Mouse (Mus musculus): ENCODE measurements around the gene 2310011J03Rik. TPM values are rescaled to one million over a fixed set of nuclear protein-coding genes. Genes with fewer than 3 reads are reported as not detected.

Gene 2310011J03Rik
- polyA plus RNA-seq, 1 experiment from 2014 or later: 52.9 TPM

GRCm38 (mm10) chr10:80288657-80289056 is 31.7 kb downstream of the 2310011J03Rik start:
- Histone ChIP-seq H3K27me3 (ENCODE audit: insufficient read depth, low read length) (no peaks in the 10 kb centered on the region), H3K9me3 (ENCODE audit: low read length) (no peaks in the 10 kb centered on the region), H3K4me2 (replicated peaks; ENCODE audit: low read depth, low read length) (no peak overlapping the region), H3K4me1 (ENCODE audit: insufficient read depth, low read length) (peaks cover 9% of the 10 kb centered on the region), H3K9ac (replicated peaks; ENCODE audit: low read length) (no peak overlapping the region), H3K36me3 (ENCODE audit: insufficient read depth, low read length) (peaks cover 47% of the 10 kb centered on the region), H3K27ac (ENCODE audit: low read length) (no peak overlapping the region), H3K4me3 (ENCODE audit: low read length) (no peak overlapping the region)
- ATAC-seq (ENCODE audit: low FRiP score, low TSS enrichment): no peak
- WGBS: 66% methylated on average over 8 of the region's 8 CpGs

GRCm38 (mm10) chr10:80288097-80288496 is 32.2 kb downstream of the 2310011J03Rik start:
- Histone ChIP-seq H3K4me2 (replicated peaks; ENCODE audit: low read depth, low read length) (no peak overlapping the region), H3K36me3 (ENCODE audit: insufficient read depth, low read length) (peaks cover 50% of the 10 kb centered on the region), H3K9me3 (ENCODE audit: low read length) (no peaks in the 10 kb centered on the region), H3K9ac (replicated peaks; ENCODE audit: low read length) (no peak overlapping the region), H3K27me3 (ENCODE audit: insufficient read depth, low read length) (no peaks in the 10 kb centered on the region), H3K4me3 (ENCODE audit: low read length) (no peak overlapping the region), H3K27ac (ENCODE audit: low read length) (no peak overlapping the region), H3K4me1 (ENCODE audit: insufficient read depth, low read length) (peaks cover 4% of the 10 kb centered on the region)
- 94% methylated on average over 12 of the region's 12 CpGs for WGBS
- ATAC-seq (ENCODE audit: low FRiP score, low TSS enrichment): no peak

- WGBS: 61% methylated on average over 14 of the region's 15 CpGs
- H3K4me3 ChIP-seq (ENCODE audit: low read length): no peak overlapping the region
- 0 out of 2 replicates have a peak, but pooled peaks cover 6% of the 10 kb centered on the region for H3K4me1 ChIP-seq (ENCODE audit: insufficient read depth, low read length)
- ATAC-seq (ENCODE audit: low FRiP score, low TSS enrichment): no peak
- H3K9ac ChIP-seq (replicated peaks; ENCODE audit: low read length): no peak overlapping the region
- no peak overlapping the region for H3K27ac ChIP-seq (ENCODE audit: low read length)
- H3K27me3 ChIP-seq (ENCODE audit: insufficient read depth, low read length): no peaks in the 10 kb centered on the region
- no peak overlapping the region for H3K4me2 ChIP-seq (replicated peaks; ENCODE audit: low read depth, low read length)
- no peaks in the 10 kb centered on the region for H3K9me3 ChIP-seq (ENCODE audit: low read length)
- H3K36me3 ChIP-seq (ENCODE audit: insufficient read depth, low read length): peaks cover 62% of the 10 kb centered on the region
Measured at GRCm38 (mm10) chr10:80285222-80286070, 34.9 kb downstream of the 2310011J03Rik start.

- ATAC-seq (ENCODE audit: low FRiP score, low TSS enrichment): no peak
- H3K4me1 ChIP-seq (ENCODE audit: insufficient read depth, low read length): 0 out of 2 replicates have a peak, but pooled peaks cover 6% of the 10 kb centered on the region
- no peak overlapping the region for H3K9ac ChIP-seq (replicated peaks; ENCODE audit: low read length)
- H3K4me3 ChIP-seq (ENCODE audit: low read length): no peak overlapping the region
- H3K9me3 ChIP-seq (ENCODE audit: low read length): no peaks in the 10 kb centered on the region
- H3K27me3 ChIP-seq (ENCODE audit: insufficient read depth, low read length): no peaks in the 10 kb centered on the region
- H3K36me3 ChIP-seq (ENCODE audit: insufficient read depth, low read length): peaks cover 79% of the 10 kb centered on the region
- peak overlapping the region; percentile 88 for H3K27ac ChIP-seq (ENCODE audit: low read length)
- WGBS: 82% methylated on average over 20 of the region's 20 CpGs
- no peak overlapping the region for H3K4me2 ChIP-seq (replicated peaks; ENCODE audit: low read depth, low read length)
Measured at GRCm38 (mm10) chr10:80282481-80283441, 37.6 kb downstream of the 2310011J03Rik start.

- WGBS: 60% methylated on average over 8 of the region's 8 CpGs
- Histone ChIP-seq H3K27ac (ENCODE audit: low read length) (peak overlapping the region; percentile 88), H3K4me1 (ENCODE audit: insufficient read depth, low read length) (0 out of 2 replicates have a peak, but pooled peaks cover 6% of the 10 kb centered on the region), H3K36me3 (ENCODE audit: insufficient read depth, low read length) (peaks cover 82% of the 10 kb centered on the region), H3K4me3 (ENCODE audit: low read length) (no peak overlapping the region), H3K27me3 (ENCODE audit: insufficient read depth, low read length) (no peaks in the 10 kb centered on the region), H3K9ac (replicated peaks; ENCODE audit: low read length) (peak overlapping the region; percentile 32; the same call in 1 of the 2 replicates), H3K4me2 (replicated peaks; ENCODE audit: low read depth, low read length) (no peak overlapping the region), H3K9me3 (ENCODE audit: low read length) (no peaks in the 10 kb centered on the region)
- ATAC-seq (ENCODE audit: low FRiP score, low TSS enrichment): peak; percentile 59
Measured at GRCm38 (mm10) chr10:80281921-80282371, 38.4 kb downstream of the 2310011J03Rik start.

- ATAC-seq (ENCODE audit: low FRiP score, low TSS enrichment): peak; percentile 76
- peak overlapping the region; percentile 88 for H3K27ac ChIP-seq (ENCODE audit: low read length)
- 0 out of 2 replicates have a peak overlapping the region, but pooled peaks have one; percentile 32 for H3K9ac ChIP-seq (replicated peaks; ENCODE audit: low read length)
Measured at GRCm38 (mm10) chr10:80281304-80281703, 39.0 kb downstream of the 2310011J03Rik start.

GRCm38 (mm10) chr10:80279273-80279672 is 41.1 kb downstream of the 2310011J03Rik start:
- ATAC-seq (ENCODE audit: low FRiP score, low TSS enrichment): no peak
- H3K4me3 ChIP-seq (ENCODE audit: low read length): no peak overlapping the region
- H3K9ac ChIP-seq (replicated peaks; ENCODE audit: low read length): no peak overlapping the region
- 89% methylated on average over 12 of the region's 12 CpGs for WGBS
- no peak overlapping the region for H3K4me2 ChIP-seq (replicated peaks; ENCODE audit: low read depth, low read length)
- 0 out of 2 replicates have a peak overlapping the region, but pooled peaks have one; percentile 24 for H3K27ac ChIP-seq (ENCODE audit: low read length)
- H3K27me3 ChIP-seq (ENCODE audit: insufficient read depth, low read length): no peaks in the 10 kb centered on the region
- no peaks in the 10 kb centered on the region for H3K9me3 ChIP-seq (ENCODE audit: low read length)
- H3K4me1 ChIP-seq (ENCODE audit: insufficient read depth, low read length): 0 out of 2 replicates have a peak, but pooled peaks cover 6% of the 10 kb centered on the region
- peaks cover 81% of the 10 kb centered on the region for H3K36me3 ChIP-seq (ENCODE audit: insufficient read depth, low read length)

More at GRCm38 (mm10) chr10:80281304-80281703, 39.0 kb downstream of the 2310011J03Rik start:
- H3K27me3 ChIP-seq (ENCODE audit: insufficient read depth, low read length): no peaks in the 10 kb centered on the region
- no peaks in the 10 kb centered on the region for H3K9me3 ChIP-seq (ENCODE audit: low read length)
- 44% methylated on average over 7 of the region's 7 CpGs for WGBS
- H3K4me2 ChIP-seq (replicated peaks; ENCODE audit: low read depth, low read length): no peak overlapping the region
- H3K4me1 ChIP-seq (ENCODE audit: insufficient read depth, low read length): 0 out of 2 replicates have a peak, but pooled peaks cover 6% of the 10 kb centered on the region
- H3K36me3 ChIP-seq (ENCODE audit: insufficient read depth, low read length): peaks cover 80% of the 10 kb centered on the region
- no peak overlapping the region for H3K4me3 ChIP-seq (ENCODE audit: low read length)

- H3K27me3 ChIP-seq (ENCODE audit: insufficient read depth, low read length): no peaks in the 10 kb centered on the region
- H3K4me3 ChIP-seq (ENCODE audit: low read length): no peak overlapping the region
- 0 out of 2 replicates have a peak, but pooled peaks cover 6% of the 10 kb centered on the region for H3K4me1 ChIP-seq (ENCODE audit: insufficient read depth, low read length)
- no peak for ATAC-seq (ENCODE audit: low FRiP score, low TSS enrichment)
- no peak overlapping the region for H3K27ac ChIP-seq (ENCODE audit: low read length)
- H3K36me3 ChIP-seq (ENCODE audit: insufficient read depth, low read length): peaks cover 77% of the 10 kb centered on the region
- no peak overlapping the region for H3K4me2 ChIP-seq (replicated peaks; ENCODE audit: low read depth, low read length)
- no peak overlapping the region for H3K9ac ChIP-seq (replicated peaks; ENCODE audit: low read length)
- WGBS: 87% methylated on average over 9 of the region's 9 CpGs
- no peaks in the 10 kb centered on the region for H3K9me3 ChIP-seq (ENCODE audit: low read length)
Measured at GRCm38 (mm10) chr10:80278390-80278789, 41.9 kb downstream of the 2310011J03Rik start.

GRCm38 (mm10) chr10:80276238-80276637 is 44.1 kb downstream of the 2310011J03Rik start:
- H3K4me1 ChIP-seq (ENCODE audit: insufficient read depth, low read length): peaks cover 14% of the 10 kb centered on the region
- H3K36me3 ChIP-seq (ENCODE audit: insufficient read depth, low read length): peaks cover 68% of the 10 kb centered on the region
- H3K4me2 ChIP-seq (replicated peaks; ENCODE audit: low read depth, low read length): no peak overlapping the region
- no peak overlapping the region for H3K4me3 ChIP-seq (ENCODE audit: low read length)
- H3K27ac ChIP-seq (ENCODE audit: low read length): no peak overlapping the region
- 91% methylated on average over 4 of the region's 5 CpGs for WGBS
- ATAC-seq (ENCODE audit: low FRiP score, low TSS enrichment): no peak
- H3K9me3 ChIP-seq (ENCODE audit: low read length): no peaks in the 10 kb centered on the region
- no peak overlapping the region for H3K9ac ChIP-seq (replicated peaks; ENCODE audit: low read length)
- no peaks in the 10 kb centered on the region for H3K27me3 ChIP-seq (ENCODE audit: insufficient read depth, low read length)

All from kidney, embryonic 16.5 days (tissue).